Mouse (Mus musculus) liver, embryonic 11.5 days (tissue): ENCODE data around the gene Slc46a3. TPM values are rescaled to one million over a fixed set of nuclear protein-coding genes. Genes with fewer than 3 reads are reported as not detected.

Experiments
- ATAC-seq: fragments of 200-750 bp; cut with Nextera tagmentation; replicated peaks from 2 replicates; pipeline ENCODE4 v1.8.0; 2017; ENCODE audit warnings: moderate number of reproducible peaks, mild to moderate bottlenecking, moderate TSS enrichment, moderate library complexity; ENCODE audit not compliant: low FRiP score
- DNase-seq: peaks from one replicate; pipeline ENCODE4 v3.0.0-alpha.2; 2017; ENCODE audit warnings: low spot score
- H3K27ac ChIP-seq: fragments of 300-500 bp; sonication (generic); 2 replicates; pipeline ENCODE4 v1.5.1; 2014; ENCODE audit warnings: mild to moderate bottlenecking, low read depth, low read length, control low read depth
- H3K27me3 ChIP-seq: fragments of 300-500 bp; sonication (generic); replicated peaks from 2 replicates; pipeline ENCODE4 v1.6.1; 2014; ENCODE audit warnings: low read length, mixed read lengths; ENCODE audit not compliant: control insufficient read depth, insufficient read depth
- H3K36me3 ChIP-seq: fragments of 300-500 bp; sonication (generic); 2 replicates; pipeline ENCODE4 v1.6.1; 2014; ENCODE audit warnings: mild to moderate bottlenecking, low read length, moderate library complexity, mixed read lengths; ENCODE audit not compliant: control insufficient read depth, insufficient read depth
- H3K4me1 ChIP-seq: fragments of 300-500 bp; sonication (generic); replicated peaks from 2 replicates; pipeline ENCODE4 v1.6.1; 2014; ENCODE audit warnings: low read length, mixed read lengths; ENCODE audit not compliant: control insufficient read depth, insufficient read depth
- H3K4me2 ChIP-seq: fragments of 300-500 bp; sonication (generic); 2 replicates; pipeline ENCODE4 v1.6.1; 2014; ENCODE audit warnings: mild to moderate bottlenecking, control low read depth, moderate library complexity
- H3K4me3 ChIP-seq: fragments of 300-500 bp; sonication (generic); 2 replicates; pipeline ENCODE4 v1.5.1; 2014; ENCODE audit warnings: low read depth, low read length, control low read depth
- H3K9ac ChIP-seq: fragments of 300-500 bp; sonication (generic); 2 replicates; pipeline ENCODE4 v1.6.1; 2014; ENCODE audit warnings: low read depth, low read length, control low read depth
- H3K9me3 ChIP-seq: fragments of 300-500 bp; sonication (generic); 2 replicates; pipeline ENCODE4 v1.6.1; 2016; ENCODE audit warnings: low read length, inconsistent platforms, mixed read lengths; ENCODE audit not compliant: control insufficient read depth
- WGBS: fragments of 180-500 bp; shearing (Covaris S2); extraction: QIAGEN DNeasy Blood & Tissue Kit; methylation state at CpG from one replicate; pipeline ENCODE4 v1.1.7; 2014; 5-methylcytosine and 5-hydroxymethylcytosine counted together
- polyA plus RNA-seq: library from polyadenylated mRNA; unstranded; fragments of >200 nt; fragmentation: Nextera tagmentation; extraction: Ambion mirVana; gene quantifications from 2 replicates; pipeline ENCODE4 v1.2.1, GENCODE M21; 2014

The Slc46a3 gene
- polyA plus RNA-seq, 1 experiment from 2014 or later: 14.1 TPM

- Histone ChIP-seq H3K4me1 (no peaks in the 10 kb centered on the region), H3K4me3 (no peak overlapping the region), H3K27me3 (no peaks in the 10 kb centered on the region), H3K36me3 (peaks cover 54% of the 10 kb centered on the region), H3K27ac (no peak overlapping the region), H3K9ac (no peak overlapping the region), H3K9me3 (no peaks in the 10 kb centered on the region), H3K4me2 (no peak overlapping the region)
- ATAC-seq: no peak
- no peak for DNase-seq
- 80% methylated on average over 6 of the region's 6 CpGs for WGBS
Observed at GRCm38 (mm10) chr5:147869568-147869967, 25.0 kb downstream of the Slc46a3 start.

- Histone ChIP-seq H3K27me3 (no peaks in the 10 kb centered on the region), H3K9ac (no peak overlapping the region), H3K9me3 (no peaks in the 10 kb centered on the region), H3K4me2 (no peak overlapping the region), H3K36me3 (peaks cover 56% of the 10 kb centered on the region), H3K4me1 (no peaks in the 10 kb centered on the region), H3K27ac (no peak overlapping the region), H3K4me3 (no peak overlapping the region)
- DNase-seq (no peak), ATAC-seq (no peak)
- 81% methylated on average over 4 of the region's 4 CpGs for WGBS
Observed at GRCm38 (mm10) chr5:147868674-147869073, 25.9 kb downstream of the Slc46a3 start.

GRCm38 (mm10) chr5:147860449-147861261, 34.0 kb downstream of the Slc46a3 start, which contains the start of gene Pomp:
Pomp (plus strand) TSS chr5:147860461.
- H3K36me3 ChIP-seq: peaks cover 22% of the 10 kb centered on the region
- peak; percentile 92 for ATAC-seq
- H3K9me3 ChIP-seq: no peaks in the 10 kb centered on the region
- H3K27me3 ChIP-seq: no peaks in the 10 kb centered on the region
- peak within 1 kb of the TSS; percentile 80 for H3K4me3 ChIP-seq
- under 1% methylated on average over 68 of the region's 68 CpGs for WGBS
- peak within 1 kb of the TSS; percentile 90 for H3K9ac ChIP-seq
- peak within 1 kb of the TSS; percentile 77 for H3K27ac ChIP-seq
- H3K4me1 ChIP-seq: peaks cover 7% of the 10 kb centered on the region; the same call in 1 of the 2 replicates
- H3K4me2 ChIP-seq: peak within 1 kb of the TSS; percentile 72
- peak; percentile 94 for DNase-seq

DNA sequence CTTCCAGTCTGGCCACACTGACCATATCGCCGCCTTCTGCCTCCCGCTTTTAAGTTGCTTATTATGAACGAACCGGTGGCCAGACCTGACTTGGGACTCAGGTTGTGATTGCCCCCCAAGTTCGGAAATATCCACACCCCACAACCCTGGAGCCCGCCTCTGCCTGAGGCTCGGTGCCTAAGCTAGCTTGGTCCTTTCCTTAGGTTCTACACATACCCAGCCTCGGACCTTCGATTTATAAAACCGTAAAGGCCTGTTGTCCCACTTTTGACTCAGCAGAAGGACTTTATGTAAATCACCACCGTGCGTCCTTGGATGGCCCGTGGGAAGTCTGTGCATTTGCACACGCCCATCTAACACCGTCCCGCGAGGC, 34.6 kb downstream of the Slc46a3 start:
- H3K4me3 ChIP-seq: peak overlapping the region; percentile 80
- H3K4me2 ChIP-seq: peak overlapping the region; percentile 72
- H3K9ac ChIP-seq: peak overlapping the region; percentile 90
- DNase-seq (no peak), ATAC-seq (no peak; the same call in 1 of the 2 replicates)
- WGBS: 2% methylated on average over 18 of the region's 18 CpGs
- H3K27me3 ChIP-seq: no peaks in the 10 kb centered on the region
- H3K4me1 ChIP-seq: peaks cover 7% of the 10 kb centered on the region; the same call in 1 of the 2 replicates
- H3K27ac ChIP-seq: peak overlapping the region; percentile 71
- no peaks in the 10 kb centered on the region for H3K9me3 ChIP-seq
- peaks cover 22% of the 10 kb centered on the region for H3K36me3 ChIP-seq

GRCm38 (mm10) chr5:147850194-147850593, 44.4 kb downstream of the Slc46a3 start:
- Histone ChIP-seq H3K36me3 (no peaks in the 10 kb centered on the region), H3K27me3 (no peaks in the 10 kb centered on the region), H3K4me1 (no peaks in the 10 kb centered on the region), H3K4me3 (no peak overlapping the region), H3K27ac (no peak overlapping the region), H3K9me3 (no peaks in the 10 kb centered on the region), H3K9ac (no peak overlapping the region), H3K4me2 (no peak overlapping the region)
- DNase-seq (no peak), ATAC-seq (no peak)
- 45% methylated on average over 7 of the region's 7 CpGs for WGBS

- 21% methylated on average over 16 of the region's 16 CpGs for WGBS
- no peak overlapping the region for H3K4me2 ChIP-seq
Observed at GRCm38 (mm10) chr5:147848164-147848863, 46.3 kb downstream of the Slc46a3 start.

GRCm38 (mm10) chr5:147847361-147847760, 47.3 kb downstream of the Slc46a3 start:
- no peak overlapping the region for H3K4me3 ChIP-seq
- no peaks in the 10 kb centered on the region for H3K9me3 ChIP-seq
- no peak overlapping the region for H3K9ac ChIP-seq
- H3K27me3 ChIP-seq: no peaks in the 10 kb centered on the region
- DNase-seq: no peak
- no peak overlapping the region for H3K4me2 ChIP-seq
- H3K27ac ChIP-seq: no peak overlapping the region
- no peak for ATAC-seq
- no peaks in the 10 kb centered on the region for H3K36me3 ChIP-seq
- WGBS: 87% methylated on average over 5 of the region's 5 CpGs
- H3K4me1 ChIP-seq: no peaks in the 10 kb centered on the region

More at GRCm38 (mm10) chr5:147848164-147848863, 46.3 kb downstream of the Slc46a3 start:
- Histone ChIP-seq H3K9me3 (no peaks in the 10 kb centered on the region), H3K4me3 (no peak overlapping the region), H3K36me3 (no peaks in the 10 kb centered on the region), H3K27ac (no peak overlapping the region), H3K27me3 (no peaks in the 10 kb centered on the region), H3K4me1 (no peaks in the 10 kb centered on the region), H3K9ac (no peak overlapping the region)
- DNase-seq (peak; percentile 55), ATAC-seq (0 out of 2 replicates have a peak, but pooled peaks have one; percentile 15)

DNA sequence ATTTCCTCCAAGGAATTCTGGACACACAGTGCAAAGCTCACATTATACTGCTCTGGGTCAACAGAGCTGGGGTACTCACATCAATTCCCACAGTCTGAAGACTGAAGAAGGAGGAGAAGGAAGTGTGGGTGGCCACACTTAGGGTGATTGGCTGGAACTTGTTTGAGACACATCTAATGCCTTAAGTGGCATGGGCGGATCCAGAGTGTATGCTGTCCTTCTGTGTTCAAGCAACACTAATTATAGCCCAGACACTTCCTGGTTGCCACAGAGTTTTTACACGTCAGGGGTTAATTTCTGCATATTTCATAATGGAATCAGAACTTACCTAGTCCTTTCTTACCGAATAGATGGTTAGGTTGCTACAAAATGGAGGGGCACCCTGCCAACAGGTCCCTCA, 49.3 kb downstream of the Slc46a3 start:
- no peak overlapping the region for H3K9ac ChIP-seq
- DNase-seq: no peak

More for the DNA sequence above, 49.3 kb downstream of the Slc46a3 start:
- no peak for ATAC-seq
- 69% methylated on average over 3 of the region's 3 CpGs for WGBS
- Histone ChIP-seq H3K27me3 (no peaks in the 10 kb centered on the region), H3K4me2 (no peak overlapping the region), H3K36me3 (no peaks in the 10 kb centered on the region), H3K4me1 (no peaks in the 10 kb centered on the region), H3K9me3 (no peaks in the 10 kb centered on the region), H3K4me3 (no peak overlapping the region), H3K27ac (no peak overlapping the region)
